9 mouse cellular contexts compared by ENCODE assay signal in genomic region chr13:102877154-102877553, GRCm38 (mm10).
DNase-seq lines count a peak whose midpoint lies in the region; ATAC-seq and TF ChIP-seq lines count a peak whose summit lies in the region.
"Had no signal": no experiment of that assay in that cellular context is flagged by ENCODE, and none has a peak within 500 bp of the region (broad histone marks: within the 10 kb centered on the region; RNA-seq: fewer than 3 reads in every experiment).

No protein-coding gene starts in this region.

- dilution Hi-C loops in CH12.LX (cut with MboI; ENCODE audit: extremely low pct_ligation_motif_present, extremely low pct_unique_long_range_greater_than_20kb, low sequenced_read_pairs) = no loop called here

- in situ Hi-C loops in CH12.LX (cut with MboI; ENCODE audit: low pct_ligation_motif_present, low pct_unique_long_range_greater_than_20kb, low sequenced_read_pairs) = no loop called here

- H3K4me3 ChIP-seq in heart, embryonic 15.5 days = no peak overlapping the region
- H3K4me3 ChIP-seq in CH12.LX (replicated peaks in 1 of 3; ENCODE audit: low read depth in 2 of 3, low read length in 2 of 3, poor library complexity in 1 of 3) = no peak overlapping the region
- no peak overlapping the region for H3K4me3 ChIP-seq in liver, embryonic 14.5 days (ENCODE audit: insufficient read depth in 1 of 2, low read depth in 2 of 2, low read length in 2 of 2)
- no peak overlapping the region for H3K4me3 ChIP-seq in forebrain, embryonic 14.5 days (ENCODE audit: low read depth, low read length)
- no peak overlapping the region for H3K4me3 ChIP-seq in forebrain, embryonic 11.5 days (ENCODE audit: low read depth, low read length)

- no peak for ATAC-seq in heart, embryonic 15.5 days (replicated peaks; ENCODE audit: insufficient number of reproducible peaks, insufficient read depth, low FRiP score, low read depth)
- peak; percentile 61 for ATAC-seq in liver, embryonic 14.5 days (ENCODE audit: insufficient read depth)
- no peak for ATAC-seq in forebrain, embryonic 14.5 days
- ATAC-seq in forebrain, embryonic 11.5 days (replicated peaks; ENCODE audit: low FRiP score) = no peak

- no peaks in the 10 kb centered on the region for H3K9me3 ChIP-seq in heart, embryonic 15.5 days (replicated peaks)
- no peaks in the 10 kb centered on the region for H3K9me3 ChIP-seq in CH12.LX (replicated peaks; ENCODE audit: low read length)
- H3K9me3 ChIP-seq in liver, embryonic 14.5 days (ENCODE audit: control insufficient read depth, low read length) = no peaks in the 10 kb centered on the region
- no peaks in the 10 kb centered on the region for H3K9me3 ChIP-seq in forebrain, embryonic 14.5 days (replicated peaks; ENCODE audit: control insufficient read depth, low read length)
- H3K9me3 ChIP-seq in forebrain, embryonic 11.5 days (ENCODE audit: control insufficient read depth, low read length) = no peaks in the 10 kb centered on the region

- no peak overlapping the region for H3K4me2 ChIP-seq in heart, embryonic 15.5 days
- H3K4me2 ChIP-seq in CH12.LX (ENCODE audit: insufficient read depth, low read depth, poor library complexity, severe bottlenecking) = peak overlapping the region; percentile 33
- no peak overlapping the region for H3K4me2 ChIP-seq in liver, embryonic 14.5 days (ENCODE audit: low read depth)
- H3K4me2 ChIP-seq in forebrain, embryonic 14.5 days (ENCODE audit: low read length) = no peak overlapping the region
- H3K4me2 ChIP-seq in forebrain, embryonic 11.5 days (ENCODE audit: low read depth, low read length, severe bottlenecking) = no peak overlapping the region

- TF ChIP-seq RAD21 in CH12.LX (IDR thresholded peaks at IDR 0.05; ENCODE audit: low read depth, low read length) = no peak

- peaks cover 54% of the 10 kb centered on the region for H3K79me2 ChIP-seq in CH12.LX (replicated peaks; ENCODE audit: control insufficient read depth, extremely low read depth, insufficient read depth, poor library complexity, severe bottlenecking)

- H3K27ac ChIP-seq in heart, embryonic 15.5 days = peak overlapping the region; percentile 6; the same call in 1 of the 2 replicates
- H3K27ac ChIP-seq in CH12.LX (ENCODE audit: insufficient read depth, low read depth) = peak overlapping the region; percentile 55
- H3K27ac ChIP-seq in liver, embryonic 14.5 days = no peak overlapping the region
- H3K27ac ChIP-seq in forebrain, embryonic 14.5 days (ENCODE audit: low read depth, low read length) = no peak overlapping the region
- H3K27ac ChIP-seq in forebrain, embryonic 11.5 days (ENCODE audit: low read depth, low read length) = no peak overlapping the region

- peak; percentile 91 for TF ChIP-seq EP300 in CH12.LX (IDR thresholded peaks at IDR 0.05; ENCODE audit: low read length)
- no peak for TF ChIP-seq EP300 in liver, embryonic 14.5 days (IDR thresholded peaks at IDR 0.05; ENCODE audit: low read depth)

- H3K9ac ChIP-seq in heart, embryonic 15.5 days = no peak overlapping the region
- H3K9ac ChIP-seq in CH12.LX (ENCODE audit: insufficient read depth, low read depth) = peak overlapping the region; percentile 31; the same call in 1 of the 2 replicates
- H3K9ac ChIP-seq in liver, embryonic 14.5 days (replicated peaks) = no peak overlapping the region
- H3K9ac ChIP-seq in forebrain, embryonic 14.5 days (ENCODE audit: low read length) = no peak overlapping the region
- H3K9ac ChIP-seq in forebrain, embryonic 11.5 days (ENCODE audit: low read length) = no peak overlapping the region

- no peaks in the 10 kb centered on the region for H3K27me3 ChIP-seq in heart, embryonic 15.5 days
- no peaks in the 10 kb centered on the region for H3K27me3 ChIP-seq in CH12.LX (replicated peaks)
- no peaks in the 10 kb centered on the region for H3K27me3 ChIP-seq in liver, embryonic 14.5 days (ENCODE audit: control insufficient read depth, insufficient read depth, low read length)
- H3K27me3 ChIP-seq in forebrain, embryonic 14.5 days (replicated peaks; ENCODE audit: control insufficient read depth, insufficient read depth, low read length) = no peaks in the 10 kb centered on the region
- H3K27me3 ChIP-seq in forebrain, embryonic 11.5 days (ENCODE audit: control insufficient read depth, insufficient read depth, low read length) = no peaks in the 10 kb centered on the region

- no peak for DNase-seq in heart, postnatal 25 days (ENCODE audit: low spot score)
- peak; percentile 54 for DNase-seq in CH12.LX (ENCODE audit: extremely low read depth)
- DNase-seq in adrenal gland, postnatal 36 days = peak; percentile 48 to 60
- DNase-seq in liver, embryonic 14.5 days (ENCODE audit: low read depth in 3 of 3, low spot score in 3 of 3) = no peak
- DNase-seq in forebrain, embryonic 14.5 days (ENCODE audit: low spot score) = no peak
- DNase-seq in forebrain, embryonic 11.5 days (ENCODE audit: low spot score) = no peak
- no peak for DNase-seq in cerebellum, postnatal 4 days (ENCODE audit: low spot score in 2 of 2)
- DNase-seq: cerebellum, adult 9-11 months had no signal

- TF ChIP-seq CTCF in CH12.LX (conservative IDR thresholded peaks at IDR 0.05 in 1 of 2, IDR thresholded peaks at IDR 0.05 in 1 of 2; ENCODE audit: low read depth in 2 of 2, low read length in 2 of 2) = no peak
- no peak for TF ChIP-seq CTCF in liver, embryonic 14.5 days (IDR thresholded peaks at IDR 0.05; ENCODE audit: low read depth)

- WGBS in heart, embryonic 15.5 days = 72% methylated on average over 8 of the region's 8 CpGs
- 67% methylated on average over 8 of the region's 8 CpGs for WGBS in liver, embryonic 14.5 days (ENCODE audit: insufficient replicate concordance)
- 87% methylated on average over 8 of the region's 8 CpGs for WGBS in forebrain, embryonic 14.5 days
- 85% methylated on average over 8 of the region's 8 CpGs for WGBS in forebrain, embryonic 11.5 days

- H3K4me1 ChIP-seq in heart, embryonic 15.5 days (replicated peaks) = peaks cover 57% of the 10 kb centered on the region
- H3K4me1 ChIP-seq in CH12.LX (ENCODE audit: control insufficient read depth in 1 of 2, insufficient read depth in 2 of 2) = peaks cover 22 to 73% of the 10 kb centered on the region in 2 experiments
- peaks cover 0 to 7% of the 10 kb centered on the region in 2 experiments; a peak in 1 of 4 replicates for H3K4me1 ChIP-seq in liver, embryonic 14.5 days (replicated peaks; ENCODE audit: control insufficient read depth in 2 of 2, insufficient read depth in 2 of 2, low read length in 1 of 2)
- peaks cover 5% of the 10 kb centered on the region; the same call in 1 of the 2 replicates for H3K4me1 ChIP-seq in forebrain, embryonic 14.5 days (ENCODE audit: control insufficient read depth, insufficient read depth, low read length)
- 0 out of 2 replicates have a peak, but pooled peaks cover 5% of the 10 kb centered on the region for H3K4me1 ChIP-seq in forebrain, embryonic 11.5 days (replicated peaks; ENCODE audit: control insufficient read depth, insufficient read depth, low read length)

- H3K36me3 ChIP-seq in heart, embryonic 15.5 days = no peaks in the 10 kb centered on the region
- no peaks in the 10 kb centered on the region for H3K36me3 ChIP-seq in CH12.LX (replicated peaks in 1 of 2; ENCODE audit: control insufficient read depth in 1 of 2, insufficient read depth in 1 of 2, low read length in 1 of 2)
- no peaks in the 10 kb centered on the region for H3K36me3 ChIP-seq in liver, embryonic 14.5 days (replicated peaks; ENCODE audit: control insufficient read depth, insufficient read depth, low read depth)
- H3K36me3 ChIP-seq in forebrain, embryonic 14.5 days (ENCODE audit: control insufficient read depth, insufficient read depth, low read length) = no peaks in the 10 kb centered on the region
- no peaks in the 10 kb centered on the region for H3K36me3 ChIP-seq in forebrain, embryonic 11.5 days (ENCODE audit: control insufficient read depth, insufficient read depth, low read length)

- TF ChIP-seq POLR2A in CH12.LX (IDR thresholded peaks at IDR 0.05; ENCODE audit: low read depth, low read length) = no peak

- intact Hi-C loops in heart, postnatal 25 days (cut with DNase I) = no loop called here

TF ChIP-seq in CH12.LX, 34 proteins besides CTCF, POLR2A, EP300 and RAD21 (continues in another document):
- peak; percentile 24; the same call in 1 of the 2 replicates for TF ChIP-seq TCF12 (IDR thresholded peaks at IDR 0.05; ENCODE audit: low read depth, low read length)
- TF ChIP-seq USF2 (conservative IDR thresholded peaks at IDR 0.05; ENCODE audit: low read depth, low read length) = no peak
- peak; percentile 88 for TF ChIP-seq IRF4 (IDR thresholded peaks at IDR 0.05; ENCODE audit: low read depth, low read length)
- TF ChIP-seq ZMIZ1 (IDR thresholded peaks at IDR 0.05; ENCODE audit: low read depth, low read length) = no peak
- TF ChIP-seq UBTF (IDR thresholded peaks at IDR 0.05; ENCODE audit: low read depth, low read length) = 0 out of 2 replicates have a peak, but pooled peaks have one; percentile 34
- peak; percentile 88 for TF ChIP-seq ETS1 (conservative IDR thresholded peaks at IDR 0.05; ENCODE audit: low read depth, low read length)
- TF ChIP-seq JUND (conservative IDR thresholded peaks at IDR 0.05; ENCODE audit: low read depth, low read length) = peak; percentile 72
- peak; percentile 66; the same call in 1 of the 2 replicates for TF ChIP-seq MXI1 (IDR thresholded peaks at IDR 0.05; ENCODE audit: low read depth, low read length)
- TF ChIP-seq SIN3A (IDR thresholded peaks at IDR 0.05; ENCODE audit: low read length) = 0 out of 2 replicates have a peak, but pooled peaks have one; percentile 17
- TF ChIP-seq ZNF384 (IDR thresholded peaks at IDR 0.05; ENCODE audit: low read depth, low read length) = no peak
- peak; percentile 62; the same call in 1 of the 2 replicates for TF ChIP-seq CHD2 (IDR thresholded peaks at IDR 0.05; ENCODE audit: low read length)
- TF ChIP-seq RCOR1 (conservative IDR thresholded peaks at IDR 0.05; ENCODE audit: low read depth, low read length) = peak; percentile 47; the same call in 1 of the 2 replicates
- TF ChIP-seq BHLHE40 (IDR thresholded peaks at IDR 0.05; ENCODE audit: low read depth, low read length) = peak; percentile 81
- TF ChIP-seq NELFE (IDR thresholded peaks at IDR 0.05; ENCODE audit: low read depth, low read length) = no peak
- 0 out of 2 replicates have a peak, but pooled peaks have one; percentile 63 for TF ChIP-seq CHD1 (IDR thresholded peaks at IDR 0.05; ENCODE audit: low read depth, low read length)
- TF ChIP-seq ZC3H11A (IDR thresholded peaks at IDR 0.05; ENCODE audit: low read depth, low read length) = no peak
- no peak for TF ChIP-seq E2F4 (IDR thresholded peaks at IDR 0.05; ENCODE audit: insufficient replicate concordance, low read depth, low read length)
- TF ChIP-seq HCFC1 (IDR thresholded peaks at IDR 0.05; ENCODE audit: low read depth, low read length) = 0 out of 2 replicates have a peak, but pooled peaks have one; percentile 11
- TF ChIP-seq MAX (IDR thresholded peaks at IDR 0.05; ENCODE audit: low read length) = peak; percentile 70
- TF ChIP-seq POLR2AphosphoS2 (IDR thresholded peaks at IDR 0.05; ENCODE audit: low read depth, low read length) = no peak
- TF ChIP-seq ELF1 (IDR thresholded peaks at IDR 0.05; ENCODE audit: low read depth, low read length) = 0 out of 2 replicates have a peak, but pooled peaks have one; percentile 36

Comparison
In these comparisons a context has a peak if more than half of its experiments do, and no peak if none do; other contexts are left out.
1. H3K27ac ChIP-seq: peak in heart, embryonic 15.5 days (single experiment) and CH12.LX (single experiment); none in liver, embryonic 14.5 days (single experiment), forebrain, embryonic 14.5 days (single experiment) and forebrain, embryonic 11.5 days (single experiment).
2. DNase-seq: peak in CH12.LX (single experiment) and adrenal gland, postnatal 36 days (2 of 2); none in heart, postnatal 25 days (single experiment), liver, embryonic 14.5 days (0 of 3), forebrain, embryonic 14.5 days (single experiment), forebrain, embryonic 11.5 days (single experiment) and cerebellum, postnatal 4 days (0 of 2).